Mouse (Mus musculus) spleen, adult 2 months (tissue): Measurements from ENCODE around the gene Pxdc1.

Experiments
- CTCF ChIP-seq: fragments of 200-500 bp; IDR thresholded peaks from 2 replicates; pipeline ENCODE4 v1.5.1; 2011; ENCODE audit warnings: mild to moderate bottlenecking, inconsistent platforms; ENCODE audit not compliant: insufficient read depth, insufficient read length, insufficient replicate concordance; ENCODE audit errors: extremely low read depth
- POLR2A ChIP-seq: fragments of 200-500 bp; IDR thresholded peaks from 2 replicates; pipeline ENCODE4 v1.6.1; 2011; ENCODE audit warnings: low read depth, low read length, inconsistent platforms

DNA sequence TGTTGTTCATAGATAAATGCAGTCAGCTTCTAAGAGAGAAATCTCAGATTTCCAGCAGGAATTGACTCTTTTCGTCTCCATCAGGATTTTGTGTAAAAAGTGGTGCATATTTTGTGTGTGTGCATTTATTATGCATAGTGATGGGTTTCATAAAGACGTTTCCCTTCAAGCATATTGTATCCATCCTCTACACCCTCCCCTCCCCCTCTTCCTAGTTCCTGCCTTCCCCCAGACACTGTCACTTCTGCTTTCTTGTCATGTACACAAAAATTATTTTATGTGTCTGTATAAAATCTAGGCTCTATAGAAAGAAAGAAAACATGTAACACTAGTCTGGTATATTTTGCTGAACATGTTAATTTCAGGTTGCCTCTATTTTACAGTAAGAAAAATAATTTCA, 46.8 kb upstream of the Pxdc1 start:
- TF ChIP-seq CTCF (no peak), POLR2A (no peak)
